Mouse (Mus musculus): ENCODE data around the gene C5ar2.
A peak's percentile ranks its signal among the peaks of the same experiment; 100 is the strongest.

The C5ar2 gene

DNA sequence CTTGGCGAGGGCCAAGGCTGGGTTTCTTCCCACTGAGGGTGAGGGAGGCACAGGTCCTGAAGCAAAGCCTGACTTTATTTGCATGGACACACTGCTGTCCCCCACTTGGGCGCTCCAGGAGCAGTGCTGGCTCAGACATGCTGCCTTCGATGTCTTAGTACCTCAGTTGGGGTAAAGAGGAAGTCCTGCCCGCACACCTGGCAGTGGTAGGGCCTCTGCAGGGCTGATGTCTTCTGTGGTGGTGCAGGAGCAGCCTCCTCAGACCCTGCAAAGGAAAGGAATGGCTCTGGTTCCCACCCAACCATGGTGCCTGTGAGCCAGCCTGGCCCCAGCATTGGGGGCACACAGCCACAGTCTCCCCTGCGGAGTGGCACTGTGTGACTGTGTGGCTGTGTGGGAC lies 46.8 kb downstream of the C5ar2 start:
- DNase-seq (ENCODE audit: low spot score) = peak; percentile 29

DNA sequence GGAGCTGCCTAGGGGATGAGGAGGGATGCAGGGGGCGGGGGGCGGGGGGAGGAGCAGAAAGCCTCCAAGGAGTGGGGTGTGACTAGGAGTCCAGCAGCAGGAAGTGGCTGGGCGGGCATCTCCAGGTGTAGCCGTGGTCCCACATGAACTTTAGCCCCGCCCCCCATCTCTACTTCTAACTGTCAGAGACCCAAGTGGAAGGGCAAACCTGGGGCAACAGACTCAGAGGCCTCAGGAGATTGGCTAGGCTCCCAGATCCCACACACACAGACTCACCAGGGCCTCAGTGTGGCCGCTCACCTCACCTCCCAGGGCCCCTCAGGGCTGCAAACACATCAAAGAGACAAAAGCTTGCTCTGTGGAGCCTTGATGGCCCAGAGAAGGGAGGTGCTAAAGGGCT lies 47.3 kb downstream of the C5ar2 start:
- no peak for DNase-seq (ENCODE audit: low spot score)

DNA sequence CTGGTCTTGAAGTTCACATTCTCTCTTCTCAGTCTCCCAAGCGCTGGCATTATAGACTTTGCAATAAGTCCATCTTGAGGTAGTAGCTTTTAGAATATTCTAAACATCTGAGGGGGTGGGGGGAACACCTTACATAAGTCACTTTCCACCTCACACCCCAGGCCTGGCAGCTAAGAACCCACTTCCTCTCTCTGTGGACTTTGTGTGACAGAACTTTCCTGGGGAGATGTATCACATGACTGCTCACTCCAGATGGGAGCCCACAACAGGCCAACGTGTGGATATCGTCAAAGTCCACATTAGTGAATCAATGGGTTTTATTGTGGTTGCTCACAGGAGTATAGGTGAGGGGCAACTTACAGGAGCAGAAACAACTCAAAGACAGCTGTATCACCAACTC lies 50.3 kb downstream of the C5ar2 start:
- peak; percentile 19 for DNase-seq (ENCODE audit: low spot score)

DNA sequence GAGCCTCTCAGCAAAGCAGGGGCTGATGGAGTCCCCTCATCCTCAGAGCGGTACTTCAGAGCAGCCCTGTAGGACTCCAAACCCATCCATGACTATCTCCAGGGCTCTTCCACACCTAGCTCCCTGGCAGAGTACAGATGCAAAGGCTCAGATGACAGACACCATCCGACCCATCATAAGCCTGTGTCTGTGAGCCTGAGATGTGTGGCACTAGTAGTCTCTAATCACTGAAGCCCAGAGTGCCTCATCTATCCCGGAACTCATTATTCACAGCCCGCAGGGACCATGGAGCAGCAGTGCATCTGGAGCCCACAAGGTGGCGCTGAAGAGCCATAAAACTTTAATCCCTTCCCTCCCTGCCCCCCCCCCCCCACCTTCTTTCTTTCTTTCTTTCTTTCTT lies 51.6 kb downstream of the C5ar2 start:
- peak; percentile 74 for DNase-seq (ENCODE audit: low spot score)

DNA sequence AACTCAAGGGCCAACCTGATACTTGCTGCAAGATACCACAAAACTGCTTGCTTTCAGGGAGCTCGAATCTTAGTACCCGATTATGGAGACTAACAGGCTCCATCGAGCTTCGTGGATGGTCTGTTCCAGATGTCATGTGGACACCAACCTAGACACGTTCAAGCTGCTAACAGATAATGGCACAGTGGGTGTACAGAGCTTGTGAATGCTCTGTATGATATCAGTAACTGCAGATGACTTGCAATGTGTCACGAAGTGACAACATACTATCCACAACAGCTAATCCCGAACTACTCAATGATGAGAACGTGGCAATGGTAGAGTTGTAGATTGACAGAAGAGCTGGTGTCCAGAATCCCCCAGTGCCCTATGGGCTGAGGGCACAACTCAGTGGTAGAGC lies 56.5 kb downstream of the C5ar2 start:
- no peak for DNase-seq (ENCODE audit: low spot score)
